Mouse (Mus musculus) embryonic fibroblast, embryonic 13.5 days (primary cell): ENCODE data around the gene Esr2. TPM values are rescaled to one million over a fixed set of nuclear protein-coding genes. Genes with fewer than 3 reads are reported as not detected.

ENCODE experiments used
- H3K27ac ChIP-seq: 2 replicates; pipeline ENCODE4 v1.5.1; 2012; ENCODE audit warnings: low read length, control low read depth, inconsistent platforms; ENCODE audit not compliant: insufficient read depth
- H3K4me1 ChIP-seq: 2 replicates; pipeline ENCODE4 v1.6.1; 2011; ENCODE audit warnings: low read length; ENCODE audit not compliant: control insufficient read depth, insufficient read depth
- H3K4me3 ChIP-seq: 2 replicates; pipeline ENCODE4 v1.5.1; 2011; ENCODE audit warnings: mild to moderate bottlenecking, control low read depth, low read length; ENCODE audit not compliant: insufficient read depth
- CTCF ChIP-seq: IDR thresholded peaks from 2 replicates; pipeline ENCODE4 v1.5.1; 2011; ENCODE audit warnings: mild to moderate bottlenecking, control low read depth, low read length, moderate library complexity, borderline replicate concordance; ENCODE audit not compliant: insufficient read depth
- POLR2A ChIP-seq: IDR thresholded peaks from 2 replicates; pipeline ENCODE4 v1.6.1; 2011; ENCODE audit warnings: low read depth, mild to moderate bottlenecking, control low read depth, low read length, moderate library complexity
- polyA plus RNA-seq: library from polyadenylated mRNA; stranded (reverse); fragments of >200 nt; gene quantifications from 2 replicates; pipeline ENCODE4 v1.2.4, GENCODE M21; 2011; ENCODE audit warnings: low read depth; ENCODE audit not compliant: missing spikeins, insufficient read length

Gene Esr2
- polyA plus RNA-seq, 1 experiment = 0.37 TPM

- H3K4me1 ChIP-seq = peaks cover 2% of the 10 kb centered on the region; the same call in 1 of the 2 replicates
- H3K27ac ChIP-seq = no peak overlapping the region
- no peak overlapping the region for H3K4me3 ChIP-seq
- TF ChIP-seq CTCF (no peak), POLR2A (no peak)
Observed at GRCm38 (mm10) chr12:76116577-76116976, 60.5 kb downstream of the Esr2 start.

DNA sequence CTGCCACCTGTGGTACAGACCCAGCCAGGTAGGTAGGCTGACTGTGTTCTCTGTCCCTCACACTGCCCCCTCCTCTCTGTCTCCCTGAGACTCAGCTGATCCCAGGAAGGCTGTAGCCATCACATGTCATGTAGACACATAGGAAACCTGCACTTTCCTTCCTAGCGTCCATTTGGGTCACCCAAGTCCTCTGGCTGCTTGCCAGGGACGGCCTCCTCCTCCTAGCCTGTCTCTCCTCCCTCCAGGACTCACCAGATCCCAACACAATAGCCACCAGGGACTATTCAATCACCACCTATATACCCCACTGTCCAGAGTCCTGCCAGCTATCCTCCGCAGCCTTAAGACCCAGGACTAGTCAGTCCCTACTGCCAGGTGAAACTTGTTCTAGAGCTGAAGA lies 66.0 kb downstream of the Esr2 start:
- no peak overlapping the region for H3K27ac ChIP-seq
- H3K4me3 ChIP-seq = no peak overlapping the region
- H3K4me1 ChIP-seq = no peaks in the 10 kb centered on the region
- TF ChIP-seq CTCF (no peak), POLR2A (no peak)

DNA sequence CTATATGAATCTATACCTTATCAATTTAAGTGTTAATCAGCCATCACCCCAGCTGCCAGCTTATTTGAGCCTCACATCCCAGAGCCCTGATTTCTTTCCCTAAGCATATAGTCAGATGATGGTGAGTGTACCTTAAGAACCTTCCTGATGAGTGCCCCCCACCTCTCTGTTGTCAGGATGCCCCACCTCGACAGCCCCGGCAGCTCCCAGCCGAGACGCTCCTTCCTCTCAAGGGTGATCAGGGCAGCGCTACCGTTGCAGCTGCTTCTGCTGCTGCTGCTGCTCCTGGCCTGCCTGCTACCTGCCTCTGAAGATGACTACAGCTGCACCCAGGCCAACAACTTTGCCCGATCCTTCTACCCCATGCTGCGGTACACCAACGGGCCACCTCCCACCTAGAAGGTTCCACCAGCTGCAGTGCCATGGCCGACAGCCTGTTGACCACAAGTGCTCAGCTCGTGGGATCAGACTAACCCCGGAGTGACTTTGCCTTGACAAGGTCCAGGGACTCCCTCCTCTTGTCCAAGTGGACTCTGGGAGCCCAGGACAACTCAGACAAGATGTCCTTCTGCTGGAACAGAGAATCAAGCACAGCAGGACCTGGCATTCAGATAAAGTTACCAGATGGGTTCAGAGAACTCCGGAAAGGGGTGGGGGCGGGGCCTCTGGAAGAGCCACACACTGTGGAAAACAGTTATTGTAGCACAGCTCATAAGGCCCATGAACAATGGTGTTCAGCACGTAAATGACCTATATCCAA lies 67.2 kb downstream of the Esr2 start:
- Histone ChIP-seq H3K4me1 (no peaks in the 10 kb centered on the region), H3K4me3 (no peak overlapping the region), H3K27ac (no peak overlapping the region)
- no peak for TF ChIP-seq CTCF
- no peak for TF ChIP-seq POLR2A

DNA sequence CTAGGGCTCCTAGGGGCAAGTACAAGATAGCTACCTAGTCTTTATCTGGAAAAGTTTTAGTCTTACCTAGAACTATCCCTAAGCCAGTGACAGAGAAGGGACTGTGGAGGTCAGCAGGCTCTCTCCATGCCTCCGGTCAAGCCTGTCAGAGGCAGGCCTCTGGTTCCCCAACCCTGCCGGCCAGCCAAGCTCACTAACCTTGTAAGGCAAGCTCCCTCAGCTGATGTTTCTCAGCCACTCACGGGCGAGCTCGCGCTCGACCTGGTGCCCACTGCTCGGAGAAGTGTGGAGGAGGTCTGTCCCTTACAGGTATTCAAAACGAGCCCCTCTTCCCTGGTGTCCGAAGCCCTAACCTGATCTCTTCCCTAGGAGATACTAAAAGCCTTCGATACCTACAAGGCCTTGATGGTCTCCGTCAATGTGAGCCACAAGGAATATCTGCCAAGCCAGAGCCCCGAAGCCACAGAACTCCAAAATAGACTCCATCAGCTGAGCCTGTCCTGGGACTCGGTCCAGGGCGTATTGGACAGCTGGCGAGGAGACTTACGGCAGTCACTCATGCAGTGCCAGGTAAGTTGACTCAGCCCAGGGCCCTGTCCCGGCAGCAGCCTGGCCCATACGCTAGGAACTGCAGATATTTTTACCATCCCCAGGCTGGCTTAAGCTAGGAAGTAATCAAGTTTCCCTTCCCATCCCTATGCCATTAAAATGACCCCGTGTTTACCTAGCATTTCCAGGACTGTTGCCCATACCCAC lies 72.3 kb downstream of the Esr2 start:
- no peaks in the 10 kb centered on the region for H3K4me1 ChIP-seq
- H3K4me3 ChIP-seq = no peak overlapping the region
- H3K27ac ChIP-seq = no peak overlapping the region
- TF ChIP-seq CTCF = no peak
- TF ChIP-seq POLR2A = no peak

GRCm38 (mm10) chr12:76102621-76103020 lies 74.4 kb downstream of the Esr2 start:
- no peak overlapping the region for H3K27ac ChIP-seq
- no peaks in the 10 kb centered on the region for H3K4me1 ChIP-seq
- H3K4me3 ChIP-seq = no peak overlapping the region
- no peak for TF ChIP-seq CTCF
- no peak for TF ChIP-seq POLR2A

GRCm38 (mm10) chr12:76095117-76096035 lies 81.7 kb downstream of the Esr2 start:
- TF ChIP-seq CTCF (no peak), POLR2A (no peak)
- H3K4me1 ChIP-seq = no peaks in the 10 kb centered on the region
- H3K27ac ChIP-seq = no peak overlapping the region

GRCm38 (mm10) chr12:76093613-76094588 lies 83.2 kb downstream of the Esr2 start:
- no peak overlapping the region for H3K4me3 ChIP-seq
- no peaks in the 10 kb centered on the region for H3K4me1 ChIP-seq
- TF ChIP-seq POLR2A = no peak
- TF ChIP-seq CTCF = no peak
- H3K27ac ChIP-seq = no peak overlapping the region

More at GRCm38 (mm10) chr12:76095117-76096035, 81.7 kb downstream of the Esr2 start:
- no peak overlapping the region for H3K4me3 ChIP-seq

DNA sequence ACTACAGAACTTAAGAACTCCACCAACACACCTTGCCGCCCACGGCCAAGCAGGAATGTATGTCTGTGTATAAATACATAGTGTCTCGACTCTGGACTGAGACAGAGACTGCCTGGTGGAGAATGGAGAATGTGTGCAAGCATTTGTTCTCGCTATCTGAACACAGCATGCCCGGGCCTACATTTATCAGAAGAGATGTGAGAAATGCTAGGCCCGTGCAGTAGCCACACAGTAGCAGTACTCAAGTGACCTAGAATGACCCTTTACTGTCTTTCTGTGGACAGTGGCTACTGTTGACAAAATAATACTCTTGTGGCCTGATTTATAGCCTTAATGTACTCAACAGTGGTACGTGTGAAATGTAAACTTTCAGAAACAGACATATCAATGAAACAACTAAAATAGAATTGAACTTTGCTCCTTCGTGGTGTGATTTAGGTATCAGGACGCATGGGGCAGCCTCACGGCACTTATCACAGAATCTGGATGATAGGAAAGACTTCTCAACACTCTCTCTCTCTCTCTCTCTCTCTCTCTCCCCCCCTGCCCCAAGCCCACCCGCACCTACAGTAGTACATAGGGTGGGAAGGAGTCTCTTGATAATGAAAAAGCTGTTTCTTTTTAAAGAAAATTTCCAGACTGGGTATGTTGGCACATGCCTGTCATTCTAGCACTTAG lies 84.1 kb downstream of the Esr2 start:
- TF ChIP-seq CTCF (no peak), POLR2A (no peak)
- no peak overlapping the region for H3K27ac ChIP-seq
- no peak overlapping the region for H3K4me3 ChIP-seq
- H3K4me1 ChIP-seq = no peaks in the 10 kb centered on the region

DNA sequence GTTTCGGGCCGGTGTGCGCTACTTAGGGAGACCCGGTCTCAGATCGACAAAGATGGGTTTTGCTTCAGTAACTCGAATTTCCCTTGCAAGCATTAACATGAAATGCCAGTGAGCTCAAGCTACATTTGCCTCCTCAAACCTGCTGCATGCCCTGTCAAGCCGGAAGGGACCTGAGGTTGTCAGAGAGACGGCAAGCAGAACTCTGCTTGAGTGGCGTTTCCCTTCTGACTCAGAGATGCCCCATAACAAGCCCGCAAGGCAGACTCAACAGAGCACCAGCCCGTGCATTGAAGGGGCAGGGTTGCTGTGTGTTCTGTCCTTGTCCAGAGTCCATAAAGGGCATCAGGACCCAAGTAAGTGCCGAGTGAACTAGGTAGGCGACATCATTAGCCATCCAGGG lies 90.0 kb downstream of the Esr2 start:
- Histone ChIP-seq H3K27ac (no peak overlapping the region), H3K4me1 (no peaks in the 10 kb centered on the region), H3K4me3 (no peak overlapping the region)
- TF ChIP-seq CTCF (no peak), POLR2A (no peak)
